22 mouse cellular contexts compared by ENCODE assay signal in the genomic region with DNA sequence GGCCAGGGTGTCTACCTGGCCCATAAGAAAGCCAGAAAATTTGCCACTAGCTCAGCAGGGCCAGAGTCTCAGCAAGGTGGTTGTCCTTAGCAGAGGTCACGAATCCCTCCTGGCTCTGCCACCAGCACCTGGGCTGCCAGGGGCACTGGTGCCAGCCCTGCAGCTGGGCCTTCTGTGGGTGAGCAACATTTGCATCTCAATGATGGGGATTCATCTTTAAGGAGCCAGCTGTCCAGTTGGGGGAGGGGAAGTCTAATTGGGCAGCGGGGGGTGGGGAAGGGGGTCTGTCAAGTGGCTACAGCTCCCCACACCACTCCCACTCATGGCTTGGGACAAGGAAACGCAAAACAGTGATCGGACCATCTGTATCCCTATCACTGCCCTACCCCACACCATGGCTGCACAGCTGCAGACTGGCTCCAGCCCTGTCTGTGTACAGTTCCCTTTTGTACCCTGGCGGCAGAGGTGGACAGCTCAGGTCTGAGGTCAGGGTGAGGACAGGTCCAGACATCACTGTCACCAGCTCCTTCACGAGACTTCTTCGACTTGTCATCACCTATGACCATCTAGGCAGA. TPM values are rescaled to one million over a fixed set of nuclear protein-coding genes. Genes with fewer than 3 reads are reported as not detected.
DNase-seq lines count a peak whose midpoint lies in the region; ATAC-seq and TF ChIP-seq lines count a peak whose summit lies in the region.
"Had no signal": no experiment of that assay in that cellular context is flagged by ENCODE, and none has a peak within 500 bp of the region (broad histone marks: within the 10 kb centered on the region; RNA-seq: fewer than 3 reads in every experiment).

No protein-coding gene starts in this region.

- H3K4me3 ChIP-seq in forebrain, embryonic 10.5 days, result no peak overlapping the region
- no peak overlapping the region for H3K4me3 ChIP-seq in forebrain, embryonic 11.5 days (ENCODE audit: low read depth, low read length)
- no peak overlapping the region for H3K4me3 ChIP-seq in neural tube, embryonic 11.5 days (ENCODE audit: low read depth, low read length)
- no peak overlapping the region for H3K4me3 ChIP-seq in neural tube, embryonic 15.5 days (replicated peaks)
- H3K4me3 ChIP-seq in forebrain, postnatal 0 days (ENCODE audit: low read depth, low read length), result no peak overlapping the region
- H3K4me3 ChIP-seq in neural tube, embryonic 14.5 days (ENCODE audit: low read depth, low read length), result no peak overlapping the region
- H3K4me3 ChIP-seq: embryonic facial prominence, embryonic 13.5 days; intestine, embryonic 15.5 days; liver, embryonic 12.5 days; midbrain, embryonic 15.5 days; stomach, embryonic 15.5 days had no signal

- no peak for TF ChIP-seq CTCF in forebrain, postnatal 0 days (IDR thresholded peaks at IDR 0.05; ENCODE audit: low read depth)

- H3K27me3 ChIP-seq in forebrain, embryonic 10.5 days (ENCODE audit: poor library complexity, severe bottlenecking), result no peaks in the 10 kb centered on the region
- no peaks in the 10 kb centered on the region for H3K27me3 ChIP-seq in forebrain, embryonic 11.5 days (ENCODE audit: control insufficient read depth, insufficient read depth, low read length)
- no peaks in the 10 kb centered on the region for H3K27me3 ChIP-seq in neural tube, embryonic 11.5 days (ENCODE audit: control insufficient read depth, insufficient read depth, low read length)
- H3K27me3 ChIP-seq in neural tube, embryonic 15.5 days (replicated peaks), result no peaks in the 10 kb centered on the region
- no peaks in the 10 kb centered on the region for H3K27me3 ChIP-seq in forebrain, postnatal 0 days (ENCODE audit: insufficient read depth, low read length)
- no peaks in the 10 kb centered on the region for H3K27me3 ChIP-seq in neural tube, embryonic 14.5 days (ENCODE audit: control insufficient read depth, insufficient read depth, low read length)
- H3K27me3 ChIP-seq: embryonic facial prominence, embryonic 13.5 days; intestine, embryonic 15.5 days; midbrain, embryonic 15.5 days; stomach, embryonic 15.5 days had no signal

- H3K4me2 ChIP-seq in forebrain, embryonic 11.5 days (ENCODE audit: low read depth, low read length, severe bottlenecking), result no peak overlapping the region
- H3K4me2 ChIP-seq in neural tube, embryonic 11.5 days (ENCODE audit: low read depth), result no peak overlapping the region
- H3K4me2 ChIP-seq in neural tube, embryonic 15.5 days, result no peak overlapping the region
- H3K4me2 ChIP-seq in forebrain, postnatal 0 days (ENCODE audit: low read depth), result no peak overlapping the region
- no peak overlapping the region for H3K4me2 ChIP-seq in neural tube, embryonic 14.5 days (ENCODE audit: low read depth, low read length)
- H3K4me2 ChIP-seq: embryonic facial prominence, embryonic 13.5 days; heart, embryonic 11.5 days; intestine, embryonic 15.5 days; liver, embryonic 12.5 days; lung, embryonic 14.5 days; midbrain, embryonic 15.5 days; stomach, embryonic 15.5 days had no signal

- H3K4me1 ChIP-seq in forebrain, embryonic 10.5 days, result peaks cover 21% of the 10 kb centered on the region
- H3K4me1 ChIP-seq in forebrain, embryonic 11.5 days (replicated peaks; ENCODE audit: control insufficient read depth, insufficient read depth, low read length), result peaks cover 9% of the 10 kb centered on the region
- peaks cover 6% of the 10 kb centered on the region for H3K4me1 ChIP-seq in neural tube, embryonic 11.5 days (ENCODE audit: control insufficient read depth, insufficient read depth, low read length)
- H3K4me1 ChIP-seq in neural tube, embryonic 15.5 days, result peaks cover 13% of the 10 kb centered on the region; the same call in 1 of the 2 replicates
- H3K4me1 ChIP-seq in forebrain, postnatal 0 days (ENCODE audit: insufficient read depth), result no peaks in the 10 kb centered on the region
- H3K4me1 ChIP-seq in neural tube, embryonic 14.5 days (ENCODE audit: control insufficient read depth, insufficient read depth, low read length), result peaks cover 5% of the 10 kb centered on the region; the same call in 1 of the 2 replicates
- H3K4me1 ChIP-seq: intestine, embryonic 15.5 days; liver, embryonic 12.5 days; stomach, embryonic 15.5 days had no signal

- ATAC-seq in forebrain, embryonic 11.5 days (replicated peaks; ENCODE audit: low FRiP score), result no peak; the same call in 1 of the 2 replicates
- peak; percentile 50 for ATAC-seq in neural tube, embryonic 11.5 days (ENCODE audit: insufficient read depth, low FRiP score, low TSS enrichment)
- ATAC-seq in neural tube, embryonic 15.5 days (ENCODE audit: low FRiP score), result no peak
- ATAC-seq in forebrain, postnatal 0 days, result peak; percentile 30; the same call in 1 of the 2 replicates
- peak; percentile 34; the same call in 1 of the 2 replicates for ATAC-seq in neural tube, embryonic 14.5 days (ENCODE audit: low read depth)
- ATAC-seq: intestine, embryonic 15.5 days; liver, embryonic 12.5 days; midbrain, embryonic 15.5 days had no signal

- DNase-seq in forebrain, embryonic 10.5 days (ENCODE audit: extremely low spot score, low spot score), result no peak
- no peak for DNase-seq in forebrain, embryonic 11.5 days (ENCODE audit: low spot score)
- DNase-seq in neural tube, embryonic 11.5 days (ENCODE audit: low spot score), result no peak
- no peak for DNase-seq in forebrain, postnatal 0 days
- no peak for DNase-seq in adrenal gland, postnatal 14 days
- no peak for DNase-seq in thymus, postnatal 14 days
- DNase-seq: cerebellum, adult 18-20 months; kidney, postnatal 4 days; lung, embryonic 14.5 days; right cerebral cortex, postnatal 14 days had no signal

- H3K9me3 ChIP-seq in forebrain, embryonic 10.5 days, result no peaks in the 10 kb centered on the region
- H3K9me3 ChIP-seq in forebrain, embryonic 11.5 days (ENCODE audit: control insufficient read depth, low read length), result no peaks in the 10 kb centered on the region
- no peaks in the 10 kb centered on the region for H3K9me3 ChIP-seq in neural tube, embryonic 11.5 days (ENCODE audit: control insufficient read depth, low read length)
- no peaks in the 10 kb centered on the region for H3K9me3 ChIP-seq in neural tube, embryonic 15.5 days (replicated peaks)
- H3K9me3 ChIP-seq in forebrain, postnatal 0 days (ENCODE audit: low read length), result no peaks in the 10 kb centered on the region
- no peaks in the 10 kb centered on the region for H3K9me3 ChIP-seq in neural tube, embryonic 14.5 days (ENCODE audit: control insufficient read depth, low read length)
- H3K9me3 ChIP-seq: embryonic facial prominence, embryonic 13.5 days; intestine, embryonic 15.5 days; liver, embryonic 12.5 days; midbrain, embryonic 15.5 days; stomach, embryonic 15.5 days had no signal

- no peaks in the 10 kb centered on the region for H3K36me3 ChIP-seq in forebrain, embryonic 10.5 days (replicated peaks)
- no peaks in the 10 kb centered on the region for H3K36me3 ChIP-seq in forebrain, embryonic 11.5 days (ENCODE audit: control insufficient read depth, insufficient read depth, low read length)
- no peaks in the 10 kb centered on the region for H3K36me3 ChIP-seq in neural tube, embryonic 11.5 days (ENCODE audit: control insufficient read depth, insufficient read depth, low read length)
- no peaks in the 10 kb centered on the region for H3K36me3 ChIP-seq in neural tube, embryonic 15.5 days
- no peaks in the 10 kb centered on the region for H3K36me3 ChIP-seq in forebrain, postnatal 0 days (ENCODE audit: insufficient read depth)
- no peaks in the 10 kb centered on the region for H3K36me3 ChIP-seq in neural tube, embryonic 14.5 days (ENCODE audit: control insufficient read depth, insufficient read depth, low read length)
- H3K36me3 ChIP-seq: embryonic facial prominence, embryonic 13.5 days; intestine, embryonic 15.5 days; liver, embryonic 12.5 days; midbrain, embryonic 15.5 days; stomach, embryonic 15.5 days had no signal

- WGBS in forebrain, embryonic 10.5 days, result 85% methylated on average over 7 of the region's 7 CpGs
- WGBS in forebrain, embryonic 11.5 days, result 83% methylated on average over 7 of the region's 7 CpGs
- WGBS in neural tube, embryonic 11.5 days, result 79% methylated on average over 7 of the region's 7 CpGs
- WGBS in neural tube, embryonic 15.5 days, result 45% methylated on average over 7 of the region's 7 CpGs
- WGBS in forebrain, postnatal 0 days, result 58% methylated on average over 7 of the region's 7 CpGs
- WGBS in neural tube, embryonic 14.5 days, result 55% methylated on average over 7 of the region's 7 CpGs

- no peak overlapping the region for H3K9ac ChIP-seq in forebrain, embryonic 11.5 days (ENCODE audit: low read length)
- no peak overlapping the region for H3K9ac ChIP-seq in neural tube, embryonic 11.5 days (ENCODE audit: low read length)
- H3K9ac ChIP-seq in neural tube, embryonic 15.5 days (replicated peaks), result no peak overlapping the region
- no peak overlapping the region for H3K9ac ChIP-seq in forebrain, postnatal 0 days
- H3K9ac ChIP-seq in neural tube, embryonic 14.5 days (replicated peaks; ENCODE audit: low read depth, low read length), result no peak overlapping the region
- H3K9ac ChIP-seq: embryonic facial prominence, embryonic 13.5 days; intestine, embryonic 15.5 days; liver, embryonic 12.5 days; lung, embryonic 14.5 days; midbrain, embryonic 15.5 days; stomach, embryonic 15.5 days had no signal

- H3K27ac ChIP-seq in forebrain, embryonic 10.5 days, result peak overlapping the region; percentile 26; the same call in 1 of the 2 replicates
- no peak overlapping the region for H3K27ac ChIP-seq in forebrain, embryonic 11.5 days (ENCODE audit: low read depth, low read length)
- H3K27ac ChIP-seq in neural tube, embryonic 11.5 days (ENCODE audit: low read depth, low read length), result no peak overlapping the region
- no peak overlapping the region for H3K27ac ChIP-seq in neural tube, embryonic 15.5 days (replicated peaks)
- H3K27ac ChIP-seq in forebrain, postnatal 0 days (ENCODE audit: low read depth, low read length), result no peak overlapping the region
- no peak overlapping the region for H3K27ac ChIP-seq in neural tube, embryonic 14.5 days (ENCODE audit: low read depth, low read length)
- H3K27ac ChIP-seq: intestine, embryonic 15.5 days; liver, embryonic 12.5 days; macrophage; stomach, embryonic 15.5 days had no signal

RNA-seq across cellular contexts. Expression of a gene that starts 48.4 kb away (rescaled TPM):
- 0.57 and 0.59 TPM in 2 replicates for polyA plus RNA-seq in forebrain, embryonic 10.5 days (2016; fragmentation: Nextera tagmentation; extraction: Ambion mirVana)
- polyA plus RNA-seq in forebrain, embryonic 11.5 days (2014; fragmentation: Nextera tagmentation; extraction: Ambion mirVana), result 0.92 and 1.8 TPM in 2 replicates
- polyA plus RNA-seq in neural tube, embryonic 11.5 days (2014; fragmentation: Nextera tagmentation; extraction: Ambion mirVana), result 2.8 and 3.3 TPM in 2 replicates
- 8.0 and 8.3 TPM in 2 replicates for polyA plus RNA-seq in neural tube, embryonic 15.5 days (2015; fragmentation: Nextera tagmentation; extraction: Ambion mirVana)
- total RNA-seq in forebrain, postnatal 0 days (2014; rRNA removed), result 8.2 and 23.2 TPM in 2 replicates
- polyA plus RNA-seq in forebrain, postnatal 0 days (2015; fragmentation: Nextera tagmentation; extraction: Ambion mirVana), result 17.0 and 24.5 TPM in 2 replicates
- 2.6 and 9.0 TPM in 2 replicates for polyA plus RNA-seq in neural tube, embryonic 14.5 days (2014; fragmentation: Nextera tagmentation; extraction: Ambion mirVana)
- not detected in 2 replicates for total RNA-seq in adrenal gland, postnatal 14 days (2021)
- total RNA-seq: common myeloid progenitor, adult 5-6 weeks; neutrophil, adult 5-6 weeks had no signal
- polyA plus RNA-seq: gonadal fat pad, adult 2 months; macrophage had no signal

RNA-seq across cellular contexts. Expression of a gene that starts 58.7 kb away (rescaled TPM):
- 64.0 and 74.5 TPM in 2 replicates for polyA plus RNA-seq in forebrain, embryonic 10.5 days (2016; fragmentation: Nextera tagmentation; extraction: Ambion mirVana)
- 34.6 and 36.0 TPM in 2 replicates for polyA plus RNA-seq in forebrain, embryonic 11.5 days (2014; fragmentation: Nextera tagmentation; extraction: Ambion mirVana)
- polyA plus RNA-seq in neural tube, embryonic 11.5 days (2014; fragmentation: Nextera tagmentation; extraction: Ambion mirVana), result 20.3 and 22.5 TPM in 2 replicates
- 5.8 and 10.1 TPM in 2 replicates for polyA plus RNA-seq in neural tube, embryonic 15.5 days (2015; fragmentation: Nextera tagmentation; extraction: Ambion mirVana)
- total RNA-seq in forebrain, postnatal 0 days (2014; rRNA removed), result 2.2 and 3.7 TPM in 2 replicates
- polyA plus RNA-seq in forebrain, postnatal 0 days (2015; fragmentation: Nextera tagmentation; extraction: Ambion mirVana), result 2.3 and 3.3 TPM in 2 replicates
- 2.5 and 2.9 TPM in 2 replicates for polyA plus RNA-seq in neural tube, embryonic 14.5 days (2014; fragmentation: Nextera tagmentation; extraction: Ambion mirVana)
- 4.4 and 5.0 TPM in 2 replicates for total RNA-seq in adrenal gland, postnatal 14 days (2021)

RNA-seq across cellular contexts. Expression of a gene that starts 58.9 kb away (rescaled TPM):
- 22.0 and 24.2 TPM in 2 replicates for polyA plus RNA-seq in forebrain, embryonic 10.5 days (2016; fragmentation: Nextera tagmentation; extraction: Ambion mirVana)
- 20.4 and 22.6 TPM in 2 replicates for polyA plus RNA-seq in forebrain, embryonic 11.5 days (2014; fragmentation: Nextera tagmentation; extraction: Ambion mirVana)
- 21.5 and 22.9 TPM in 2 replicates for polyA plus RNA-seq in neural tube, embryonic 11.5 days (2014; fragmentation: Nextera tagmentation; extraction: Ambion mirVana)
- polyA plus RNA-seq in neural tube, embryonic 15.5 days (2015; fragmentation: Nextera tagmentation; extraction: Ambion mirVana), result 29.3 and 30.3 TPM in 2 replicates
- 6.5 and 8.0 TPM in 2 replicates for total RNA-seq in forebrain, postnatal 0 days (2014; rRNA removed)
- polyA plus RNA-seq in forebrain, postnatal 0 days (2015; fragmentation: Nextera tagmentation; extraction: Ambion mirVana), result 30.0 and 30.7 TPM in 2 replicates
- polyA plus RNA-seq in neural tube, embryonic 14.5 days (2014; fragmentation: Nextera tagmentation; extraction: Ambion mirVana), result 25.4 and 29.9 TPM in 2 replicates
- 9.9 and 10.7 TPM in 2 replicates for total RNA-seq in adrenal gland, postnatal 14 days (2021)

Comparison
In these comparisons a context has a peak if more than half of its experiments do, and no peak if none do; other contexts are left out.
1. ATAC-seq: peak in neural tube, embryonic 11.5 days (single experiment), forebrain, postnatal 0 days (single experiment) and neural tube, embryonic 14.5 days (single experiment); none in forebrain, embryonic 11.5 days (single experiment) and neural tube, embryonic 15.5 days (single experiment).